Mouse (Mus musculus) spleen, postnatal 4 days (tissue): ENCODE data around the gene Rab9b.

ENCODE experiments used
- DNase-seq, 2 experiments: peaks; one replicate each; pipeline ENCODE4 v3.0.0; 2022; ENCODE audit warnings: low spot score in 2 of 2

Gene Rab9b

GRCm38 (mm10) chrX:136868061-136869040 is at the start of gene Rab9b:
Gene Rab9b, minus strand, starts transcription at chrX:136868755.
- DNase-seq: no peak

DNA sequence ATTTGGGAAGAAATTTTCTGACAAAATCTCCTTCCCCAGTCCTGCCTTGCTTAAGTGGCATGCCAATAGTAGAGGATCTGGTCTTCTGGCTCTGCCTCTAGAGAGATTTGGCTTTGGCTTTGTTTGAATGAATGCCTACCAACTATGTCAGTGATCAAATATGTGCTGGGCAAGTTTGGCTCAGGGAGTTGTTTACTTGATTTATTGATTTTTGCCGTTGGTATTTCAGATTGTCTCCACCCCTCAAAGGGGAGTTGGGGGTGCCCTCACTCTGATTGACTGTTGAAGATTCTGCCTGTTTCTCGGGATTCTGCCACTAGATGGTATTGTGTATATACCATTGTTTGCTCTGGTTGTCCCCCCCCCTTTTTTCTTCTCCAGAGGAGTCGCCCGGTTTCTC is 35.8 kb upstream of the Rab9b start:
- no peak for DNase-seq

GRCm38 (mm10) chrX:136895757-136896156 is 27.2 kb upstream of the Rab9b start:
- DNase-seq: no peak

- no peak for DNase-seq
Observed at GRCm38 (mm10) chrX:136850300-136850699, 18.3 kb downstream of the Rab9b start.

DNA sequence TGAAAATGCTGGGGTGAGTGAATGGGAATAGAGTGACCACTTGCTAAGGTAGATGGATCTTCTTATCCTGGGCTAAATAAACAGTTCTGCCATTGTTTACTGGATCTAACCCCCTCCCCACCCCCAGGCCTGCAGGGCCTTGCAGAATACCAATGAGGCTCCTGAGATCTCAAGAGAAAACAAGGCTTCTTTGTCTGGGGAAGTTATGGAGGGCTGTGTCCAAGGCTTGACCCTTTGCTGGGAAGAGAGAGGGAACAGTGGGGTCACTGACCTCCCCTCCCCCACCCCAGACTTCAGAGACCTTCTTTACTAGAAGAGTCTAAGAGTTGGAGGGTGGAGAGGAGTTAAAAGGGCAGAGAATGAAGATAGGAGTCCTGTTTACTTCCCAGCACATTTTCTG is 39.9 kb downstream of the Rab9b start:
- DNase-seq: no peak

- no peak for DNase-seq
Observed at GRCm38 (mm10) chrX:136825016-136825415, 43.5 kb downstream of the Rab9b start.

DNA sequence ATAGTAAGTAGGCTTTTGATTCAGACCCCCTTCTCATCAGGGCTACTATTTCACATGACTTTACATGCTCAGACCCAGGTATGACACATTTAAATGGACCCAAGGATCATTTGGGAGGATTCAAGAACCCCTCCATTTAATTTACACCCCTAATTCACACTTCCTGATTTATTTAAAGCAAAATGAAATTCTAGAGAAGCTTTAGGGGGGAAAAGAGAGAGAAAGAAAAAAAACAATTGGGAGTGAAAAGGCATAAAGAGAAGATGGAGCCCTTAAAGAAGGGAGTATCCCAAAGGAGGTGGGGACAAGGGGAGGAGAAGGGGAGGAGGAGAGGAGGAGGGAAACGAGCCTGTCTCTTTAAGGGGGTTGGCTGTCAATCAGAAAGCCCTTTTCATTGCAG is 46.2 kb downstream of the Rab9b start, which contains the start of gene Plp1:
Gene Plp1, plus strand, starts transcription at position 301 of the 400 bp plus-strand sequence.
- no peak for DNase-seq

GRCm38 (mm10) chrX:136820250-136820649 is 48.3 kb downstream of the Rab9b start:
- DNase-seq: peak; percentile 19 to 68

- DNase-seq: no peak
Observed at GRCm38 (mm10) chrX:136819752-136820151, 48.8 kb downstream of the Rab9b start.
